Mouse (Mus musculus) bone marrow, adult 2 months (tissue): ENCODE results near the gene 1700061G19Rik. TPM values are rescaled to one million over a fixed set of nuclear protein-coding genes. Genes with fewer than 3 reads are reported as not detected.
"Not testable (repeated sequence)": the region's sequence is repeated elsewhere in the genome, so short reads cannot be mapped to it uniquely, and the experiment has no call there.

Source experiments
- H3K27ac ChIP-seq: fragments of 200-500 bp; 2 replicates; pipeline ENCODE4 v1.5.1; 2012; ENCODE audit warnings: low read depth, mild to moderate bottlenecking, control low read depth, inconsistent platforms, low read length; ENCODE audit not compliant: control insufficient read depth, poor library complexity, insufficient read depth
- H3K4me1 ChIP-seq: fragments of 200-500 bp; 2 replicates; pipeline ENCODE4 v1.6.1; 2011; ENCODE audit warnings: low read length; ENCODE audit not compliant: control insufficient read depth, insufficient read depth
- H3K4me3 ChIP-seq: fragments of 200-500 bp; replicated peaks from 2 replicates; pipeline ENCODE3; 2011; ENCODE audit warnings: mild to moderate bottlenecking, low read depth, low read length, control low read depth; ENCODE audit not compliant: control insufficient read depth
- CTCF ChIP-seq: fragments of 200-500 bp; IDR thresholded peaks from 2 replicates; pipeline ENCODE4 v1.5.1; 2011; ENCODE audit warnings: low read length, control low read depth; ENCODE audit not compliant: control insufficient read depth, insufficient read depth
- POLR2A ChIP-seq: fragments of 200-500 bp; IDR thresholded peaks from 2 replicates; pipeline ENCODE4 v1.6.1; 2011; ENCODE audit warnings: low read depth, mild to moderate bottlenecking, control low read depth, low read length, borderline replicate concordance; ENCODE audit not compliant: control insufficient read depth
- WGBS: fragments of 180-500 bp; shearing (Covaris S2); methylation state at CpG from one replicate; pipeline ENCODE4 v1.1.7; 2018; 5-methylcytosine and 5-hydroxymethylcytosine counted together
- polyA plus RNA-seq: library from polyadenylated mRNA; stranded (reverse); fragments of >200 nt; gene quantifications from 2 replicates; pipeline ENCODE4 v1.2.4, GENCODE M21; 2011; ENCODE audit warnings: low replicate concordance; ENCODE audit not compliant: missing spikeins, insufficient read depth, insufficient read length

The 1700061G19Rik gene
- polyA plus RNA-seq, 1 experiment: 0.92 TPM

DNA sequence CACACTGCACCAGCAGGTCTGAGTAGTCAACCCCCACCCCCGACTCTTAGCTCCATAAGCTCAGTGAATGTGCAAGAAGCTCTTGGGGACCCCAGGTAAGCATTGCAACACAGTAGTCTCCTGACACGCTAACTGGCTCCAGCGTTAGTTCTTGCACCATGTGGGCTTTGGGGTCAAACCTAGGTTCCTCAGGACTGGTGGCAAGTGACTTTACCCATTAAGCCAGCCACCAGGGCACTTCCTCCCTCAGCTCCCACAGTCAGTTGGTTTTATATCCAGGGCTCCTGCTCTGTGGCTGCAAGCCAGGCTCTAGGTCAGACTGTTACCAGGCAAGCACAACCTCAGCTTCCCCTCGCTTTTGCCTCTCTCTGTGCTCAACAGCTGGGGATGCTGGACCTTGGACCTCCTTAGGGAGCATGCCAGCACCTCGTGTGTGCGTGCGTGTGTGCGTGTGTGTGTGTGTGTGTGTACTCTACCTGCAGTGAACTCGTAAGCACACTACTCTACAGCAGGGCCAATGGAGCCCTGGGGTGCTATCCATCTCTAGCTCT lies 20.2 kb downstream of the 1700061G19Rik start:
- WGBS: 56% methylated on average over 9 of the region's 9 CpGs
- TF ChIP-seq CTCF (no peak), POLR2A (no peak)
- Histone ChIP-seq H3K4me3 (no peak overlapping the region), H3K4me1 (peaks cover 3% of the 10 kb centered on the region; the same call in 1 of the 2 replicates), H3K27ac (no peak overlapping the region)

DNA sequence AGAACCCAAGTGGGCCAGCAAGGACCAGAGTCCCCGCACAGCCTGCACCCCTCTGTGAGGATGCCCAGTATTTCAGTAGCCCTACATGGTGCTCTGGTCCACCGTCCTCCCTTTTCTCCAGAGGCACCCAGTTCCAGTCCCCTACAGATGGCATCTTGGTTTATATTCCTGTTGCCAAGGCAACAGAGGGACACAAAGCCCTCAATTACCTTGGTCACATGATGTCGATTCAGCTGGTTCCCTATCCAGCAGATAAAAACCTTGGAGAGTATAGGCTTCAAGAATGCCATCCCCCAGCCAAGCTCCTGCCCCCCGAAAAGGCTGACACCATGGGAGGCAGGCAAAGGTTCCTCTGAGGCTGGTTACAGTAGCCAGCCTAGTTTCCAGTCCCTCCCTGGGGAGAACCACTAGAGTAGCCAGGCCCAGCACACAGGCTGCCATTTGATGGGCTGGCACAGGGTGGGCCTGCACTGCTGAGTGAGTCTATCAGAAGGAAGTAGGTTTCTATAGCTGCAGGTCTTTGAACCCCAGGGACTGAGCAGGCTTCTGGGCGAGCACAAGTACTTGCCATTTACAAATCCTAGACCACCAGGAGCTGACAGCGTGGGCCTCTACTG lies 21.3 kb downstream of the 1700061G19Rik start:
- Histone ChIP-seq H3K4me3 (no peak overlapping the region), H3K4me1 (peaks cover 2% of the 10 kb centered on the region; the same call in 1 of the 2 replicates), H3K27ac (no peak overlapping the region)
- TF ChIP-seq POLR2A: no peak
- no peak for TF ChIP-seq CTCF
- WGBS: 83% methylated on average over 6 of the region's 6 CpGs

DNA sequence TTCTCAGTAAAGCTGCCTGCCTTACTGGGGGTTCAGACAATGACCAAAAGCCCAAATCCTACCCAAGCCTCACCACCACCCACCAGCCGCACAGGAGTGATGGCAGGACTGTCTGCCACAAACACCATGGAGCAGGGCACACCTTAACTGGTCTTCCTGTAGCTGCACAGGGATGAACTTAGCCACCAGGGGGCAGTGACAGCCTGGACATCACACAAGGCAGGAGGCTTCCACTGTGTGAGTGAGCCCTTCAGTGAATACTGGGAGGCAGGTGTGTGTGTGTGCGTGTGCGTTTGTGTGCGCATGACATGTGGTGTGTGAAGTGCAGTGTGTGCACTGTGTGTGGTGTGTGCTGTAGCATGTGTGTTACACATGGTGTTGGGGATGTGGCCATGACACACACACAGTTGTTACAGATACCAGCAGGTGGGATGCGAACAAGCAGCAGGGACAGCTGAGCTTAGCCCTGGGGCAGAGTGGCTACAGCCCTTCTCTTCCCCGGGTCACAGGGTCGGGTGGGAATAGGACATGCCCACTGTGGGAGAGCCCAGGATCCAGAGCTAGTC lies 22.4 kb downstream of the 1700061G19Rik start:
- H3K4me3 ChIP-seq: no peak overlapping the region
- no peak for TF ChIP-seq POLR2A
- TF ChIP-seq CTCF: peak; percentile 98
- 70% methylated on average over 7 of the region's 7 CpGs for WGBS
- H3K27ac ChIP-seq: no peak overlapping the region
- peaks cover 2% of the 10 kb centered on the region; the same call in 1 of the 2 replicates for H3K4me1 ChIP-seq

DNA sequence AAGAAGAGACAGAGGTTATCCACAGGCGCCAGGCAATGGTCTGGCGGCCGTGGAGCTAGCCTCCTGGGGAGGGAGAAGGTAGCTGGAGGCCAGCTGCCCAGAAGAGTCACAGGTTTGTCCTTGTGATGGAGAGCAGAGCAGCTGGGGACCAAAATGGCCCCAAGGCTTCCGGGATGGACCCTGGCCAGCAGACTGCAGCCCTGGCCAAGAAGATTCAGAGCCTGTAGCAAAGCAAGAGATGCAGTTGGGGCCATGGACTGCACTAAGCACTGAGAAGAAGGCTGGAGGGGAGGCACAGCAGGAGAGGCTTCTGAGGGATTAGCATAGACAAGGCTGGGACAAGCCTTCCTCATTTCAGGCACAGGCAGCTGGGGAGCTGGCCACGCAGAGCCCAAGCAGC lies 27.4 kb downstream of the 1700061G19Rik start:
- Histone ChIP-seq H3K4me3 (no peak overlapping the region), H3K4me1 (no peaks in the 10 kb centered on the region), H3K27ac (no peak overlapping the region)
- 90% methylated on average over 5 of the region's 5 CpGs for WGBS
- TF ChIP-seq CTCF (no peak), POLR2A (no peak)

DNA sequence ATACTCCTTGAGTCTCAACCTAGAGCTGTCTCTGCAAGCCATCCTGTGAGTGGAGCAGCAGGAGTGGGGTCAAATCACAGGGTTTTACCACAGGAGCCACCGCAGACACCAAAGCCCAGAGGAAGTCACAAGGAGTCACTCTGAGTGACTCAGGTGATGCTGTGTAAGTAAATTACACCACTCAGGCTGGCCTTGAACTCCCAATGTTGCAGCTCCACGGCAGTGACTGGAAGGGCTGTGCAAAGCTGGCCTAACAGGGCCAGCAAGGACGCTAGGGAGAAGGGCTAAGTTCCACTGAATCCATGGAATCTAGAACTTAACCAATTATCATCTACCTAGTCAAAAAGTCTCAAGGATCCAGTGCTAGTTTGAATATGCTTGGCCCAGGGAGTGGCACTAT lies 30.9 kb downstream of the 1700061G19Rik start:
- no peak overlapping the region for H3K27ac ChIP-seq
- no peaks in the 10 kb centered on the region for H3K4me1 ChIP-seq
- WGBS: 85% methylated on average over 3 of the region's 3 CpGs
- TF ChIP-seq POLR2A (no peak), CTCF (no peak)
- no peak overlapping the region for H3K4me3 ChIP-seq

DNA sequence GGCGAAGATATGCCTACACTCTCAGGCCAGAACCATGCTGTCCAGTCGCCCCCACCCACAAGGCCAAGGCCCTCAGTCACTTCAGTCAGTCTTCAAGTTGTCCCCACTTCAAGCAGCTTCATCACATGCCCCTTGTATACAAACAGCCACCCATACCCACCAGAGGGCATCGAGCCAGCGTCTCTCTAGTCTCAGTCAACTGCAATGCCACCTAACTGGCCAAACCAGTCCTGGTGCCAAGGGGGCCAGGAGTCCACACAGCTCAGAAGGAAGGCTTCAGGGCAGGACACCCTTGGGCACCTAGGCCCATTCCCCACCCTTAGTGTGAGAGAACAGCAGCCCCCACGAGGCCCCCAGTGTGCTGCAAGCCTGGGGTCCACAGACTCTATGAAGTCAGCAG lies 31.8 kb downstream of the 1700061G19Rik start:
- Histone ChIP-seq H3K4me3 (no peak overlapping the region), H3K4me1 (no peaks in the 10 kb centered on the region), H3K27ac (no peak overlapping the region)
- TF ChIP-seq POLR2A: no peak
- WGBS: 89% methylated on average over 5 of the region's 5 CpGs

DNA sequence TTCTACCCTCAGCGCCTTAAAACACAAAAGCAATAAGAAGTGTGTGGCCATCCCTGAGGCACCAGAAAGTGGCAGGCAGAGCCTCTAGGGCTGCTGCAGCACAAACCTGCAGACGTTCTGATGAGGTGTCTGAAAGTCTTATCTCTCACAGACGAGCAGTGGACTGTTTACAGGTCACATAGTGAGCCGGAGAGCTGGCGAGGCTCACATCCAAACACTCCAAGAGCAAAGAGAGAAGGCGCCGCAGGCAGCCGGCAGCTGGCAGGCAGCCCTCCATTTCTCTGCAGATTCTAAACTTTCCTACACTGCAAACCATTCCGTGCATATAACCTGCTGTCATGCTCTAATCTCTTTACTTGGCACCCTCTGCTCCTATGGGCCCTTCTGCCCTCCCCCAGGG lies 32.6 kb downstream of the 1700061G19Rik start:
- Histone ChIP-seq H3K4me1 (no peaks in the 10 kb centered on the region), H3K4me3 (no peak overlapping the region), H3K27ac (no peak overlapping the region)
- TF ChIP-seq CTCF: no peak
- TF ChIP-seq POLR2A: no peak
- 73% methylated on average over 9 of the region's 9 CpGs for WGBS

DNA sequence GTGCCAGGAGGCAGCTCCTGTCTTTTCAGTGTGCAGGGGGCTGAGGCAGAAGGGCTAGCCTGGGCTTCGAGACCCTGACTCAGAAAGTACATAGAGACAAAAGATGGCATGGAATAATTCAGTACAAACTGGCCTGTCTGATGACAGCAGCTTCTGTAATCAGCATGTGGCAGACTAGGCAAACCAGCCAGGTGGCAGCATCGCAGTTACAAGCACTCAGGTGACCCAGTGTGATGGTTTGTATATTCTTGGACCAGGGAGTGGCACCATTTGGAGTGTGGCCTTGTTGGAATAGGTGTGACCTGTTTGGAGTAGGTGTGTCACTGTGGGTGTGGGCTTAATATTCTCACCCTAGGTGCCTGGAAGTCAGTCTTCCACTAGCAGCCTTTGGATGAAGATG lies 34.5 kb downstream of the 1700061G19Rik start:
- 77% methylated on average over 2 of the region's 2 CpGs for WGBS
- H3K27ac ChIP-seq, H3K4me1 ChIP-seq, H3K4me3 ChIP-seq: not testable (repeated sequence)

DNA sequence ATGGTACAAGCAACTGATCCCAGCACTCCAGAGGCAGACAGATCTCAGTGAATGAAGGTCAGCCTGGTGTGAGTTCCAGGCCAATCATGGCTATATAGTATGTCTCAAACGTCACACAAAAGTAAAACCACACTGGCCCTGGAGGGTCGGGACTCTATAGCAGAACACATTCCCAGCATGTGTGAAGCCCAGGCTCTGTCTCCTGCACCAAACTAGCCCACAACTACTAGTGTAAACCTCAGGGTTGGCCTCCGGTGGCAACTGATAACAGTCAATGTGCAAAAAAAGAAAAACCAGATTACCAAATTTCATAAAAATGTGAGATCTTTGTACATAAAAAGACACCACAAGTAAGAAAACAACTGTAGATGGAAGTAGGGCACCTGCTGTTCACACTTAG lies 37.7 kb downstream of the 1700061G19Rik start:
- Histone ChIP-seq H3K27ac (no peak overlapping the region), H3K4me3 (no peak overlapping the region), H3K4me1 (no peaks in the 10 kb centered on the region; the same call in 1 of the 2 replicates)
- 56% methylated on average over 3 of the region's 3 CpGs for WGBS
- TF ChIP-seq POLR2A (no peak), CTCF (no peak)

DNA sequence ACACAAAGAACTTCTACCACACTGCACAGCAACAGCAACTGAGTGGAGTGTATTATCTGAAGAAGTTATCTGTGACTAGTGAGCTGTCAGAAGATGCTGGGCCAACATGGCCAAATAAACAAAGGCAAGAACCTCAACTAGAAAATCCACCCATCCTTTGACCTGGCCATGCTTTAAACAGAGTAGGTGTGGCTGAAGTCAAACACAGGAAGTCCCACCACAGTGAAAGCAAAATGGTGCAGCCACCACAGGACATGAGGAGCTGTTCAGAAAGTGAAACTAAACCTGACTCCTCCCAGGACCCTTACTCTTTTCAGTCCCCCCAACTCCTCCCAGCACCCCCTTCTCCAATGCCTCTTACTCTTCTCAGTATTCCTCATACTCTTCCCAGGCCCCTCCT lies 38.2 kb downstream of the 1700061G19Rik start:
- Histone ChIP-seq H3K4me3 (no peak overlapping the region), H3K4me1 (no peaks in the 10 kb centered on the region; the same call in 1 of the 2 replicates), H3K27ac (no peak overlapping the region)
- TF ChIP-seq POLR2A: no peak
